Mouse (Mus musculus): ENCODE results near the gene Axl. TPM values are rescaled to one million over a fixed set of nuclear protein-coding genes. Genes with fewer than 3 reads are reported as not detected.
"Not testable (repeated sequence)": the region's sequence is repeated elsewhere in the genome, so short reads cannot be mapped to it uniquely, and the experiment has no call there.

The Axl gene
- total and polyA plus RNA-seq, 2 experiments from 2014 or later = 16.1 to 17.7 TPM

GRCm38 (mm10) chr7:25734991-25735390, 53.5 kb downstream of the Axl start:
- no peak for TF ChIP-seq CTCF (IDR thresholded peaks at IDR 0.05; ENCODE audit: low read depth)
- Histone ChIP-seq H3K9ac (no peak overlapping the region), H3K36me3 (ENCODE audit: insufficient read depth) (peaks cover 87% of the 10 kb centered on the region), H3K27me3 (ENCODE audit: insufficient read depth, low read length) (no peaks in the 10 kb centered on the region), H3K9me3 (ENCODE audit: low read length) (no peaks in the 10 kb centered on the region), H3K27ac (ENCODE audit: low read depth, low read length) (no peak overlapping the region), H3K4me3 (ENCODE audit: low read depth, low read length) (no peak overlapping the region), H3K4me2 (ENCODE audit: low read depth) (no peak overlapping the region), H3K4me1 (ENCODE audit: insufficient read depth) (no peaks in the 10 kb centered on the region)
- DNase-seq (no peak), ATAC-seq (no peak)
- WGBS = 72% methylated on average over 4 of the region's 4 CpGs

DNA sequence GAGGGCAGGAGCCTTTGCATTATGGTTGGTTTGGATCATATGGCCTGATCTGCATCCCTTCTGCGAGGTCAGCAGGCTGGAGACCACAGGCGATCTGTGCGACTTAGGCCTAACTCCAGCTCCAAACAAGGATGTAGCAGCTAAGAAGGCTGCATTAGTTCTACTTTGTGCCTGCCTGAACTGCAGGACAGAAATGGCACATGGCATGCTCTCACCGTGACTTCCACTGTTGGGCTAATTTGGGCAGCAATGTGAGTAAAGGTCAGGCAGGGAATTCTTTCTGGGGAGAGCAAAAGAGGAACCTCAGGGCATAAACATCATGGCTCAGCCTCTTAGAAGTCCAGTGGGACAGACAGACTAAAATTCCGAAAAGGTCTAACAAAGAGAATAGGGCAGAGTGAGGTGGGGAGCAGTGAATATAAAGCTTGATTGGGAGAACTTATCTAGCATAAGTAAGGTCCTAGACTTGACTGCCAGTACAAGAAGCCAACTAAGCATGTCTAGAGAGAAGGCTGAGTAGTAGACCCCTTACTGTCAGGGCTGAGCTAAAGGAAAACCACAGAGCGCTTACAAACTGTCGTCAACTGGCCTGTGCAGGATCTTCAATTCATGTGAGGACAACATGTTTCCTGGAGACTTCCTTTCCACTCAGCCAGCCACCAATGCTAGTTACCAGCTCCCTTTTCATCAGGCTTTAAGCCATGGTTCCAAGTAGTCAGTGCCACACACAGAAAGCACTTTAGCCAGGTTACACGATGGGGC, 57.0 kb downstream of the Axl start:
- no peaks in the 10 kb centered on the region for H3K27me3 ChIP-seq (ENCODE audit: insufficient read depth, low read length)

GRCm38 (mm10) chr7:25729862-25730261, 58.6 kb downstream of the Axl start:
- no peak for ATAC-seq
- DNase-seq = no peak
- H3K4me1 ChIP-seq (ENCODE audit: insufficient read depth) = no peaks in the 10 kb centered on the region

More for the DNA sequence above, 57.0 kb downstream of the Axl start:
- Histone ChIP-seq H3K4me3 (ENCODE audit: low read depth, low read length) (no peak overlapping the region), H3K27ac (ENCODE audit: low read depth, low read length) (no peak overlapping the region), H3K9me3 (ENCODE audit: low read length) (no peaks in the 10 kb centered on the region), H3K4me1 (ENCODE audit: insufficient read depth) (no peaks in the 10 kb centered on the region), H3K4me2 (ENCODE audit: low read depth) (no peak overlapping the region), H3K36me3 (ENCODE audit: insufficient read depth) (peaks cover 88% of the 10 kb centered on the region), H3K9ac (no peak overlapping the region)
- no peak for TF ChIP-seq CTCF (IDR thresholded peaks at IDR 0.05; ENCODE audit: low read depth)
- DNase-seq (no peak), ATAC-seq (no peak)
- WGBS = 89% methylated on average over 8 of the region's 8 CpGs

DNA sequence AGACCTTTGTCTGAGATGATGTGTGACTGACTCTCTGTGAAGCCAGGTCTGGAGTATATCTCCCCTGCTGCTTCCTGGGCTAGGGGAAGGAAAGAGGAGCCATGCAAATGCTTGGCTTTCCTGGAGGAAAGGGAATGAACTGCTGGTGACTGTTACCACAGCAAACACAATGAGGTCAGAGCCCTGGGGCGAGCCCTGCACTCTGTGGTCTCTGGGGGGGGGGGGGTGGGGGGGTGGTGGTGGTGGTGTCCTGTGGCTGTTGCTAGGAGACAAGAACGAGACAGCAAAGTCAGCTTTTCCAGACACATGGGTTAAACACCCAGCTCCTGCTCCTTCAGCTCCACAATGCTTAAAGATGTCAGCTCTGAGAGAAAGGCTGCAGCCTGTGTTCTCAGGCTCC, 59.1 kb downstream of the Axl start:
- H3K27ac ChIP-seq (ENCODE audit: low read depth, low read length) = no peak overlapping the region
- no peaks in the 10 kb centered on the region for H3K9me3 ChIP-seq (ENCODE audit: low read length)
- DNase-seq (no peak), ATAC-seq (no peak)
- no peak overlapping the region for H3K4me2 ChIP-seq (ENCODE audit: low read depth)
- TF ChIP-seq CTCF (IDR thresholded peaks at IDR 0.05; ENCODE audit: low read depth) = no peak
- WGBS = 58% methylated on average over 2 of the region's 2 CpGs
- H3K4me1 ChIP-seq (ENCODE audit: insufficient read depth) = no peaks in the 10 kb centered on the region
- H3K36me3 ChIP-seq (ENCODE audit: insufficient read depth) = peaks cover 90% of the 10 kb centered on the region
- H3K27me3 ChIP-seq (ENCODE audit: insufficient read depth, low read length) = no peaks in the 10 kb centered on the region
- H3K9ac ChIP-seq = no peak overlapping the region
- no peak overlapping the region for H3K4me3 ChIP-seq (ENCODE audit: low read depth, low read length)

More at GRCm38 (mm10) chr7:25729862-25730261, 58.6 kb downstream of the Axl start:
- no peaks in the 10 kb centered on the region for H3K27me3 ChIP-seq (ENCODE audit: insufficient read depth, low read length)
- H3K9ac ChIP-seq = no peak overlapping the region
- H3K27ac ChIP-seq (ENCODE audit: low read depth, low read length) = no peak overlapping the region
- no peak for TF ChIP-seq CTCF (IDR thresholded peaks at IDR 0.05; ENCODE audit: low read depth)
- no peak overlapping the region for H3K4me2 ChIP-seq (ENCODE audit: low read depth)
- 94% methylated on average over 2 of the region's 2 CpGs for WGBS
- no peak overlapping the region for H3K4me3 ChIP-seq (ENCODE audit: low read depth, low read length)
- peaks cover 90% of the 10 kb centered on the region for H3K36me3 ChIP-seq (ENCODE audit: insufficient read depth)
- no peaks in the 10 kb centered on the region for H3K9me3 ChIP-seq (ENCODE audit: low read length)

GRCm38 (mm10) chr7:25727800-25728199, 60.7 kb downstream of the Axl start:
- 93% methylated on average over 5 of the region's 5 CpGs for WGBS
- DNase-seq = no peak

DNA sequence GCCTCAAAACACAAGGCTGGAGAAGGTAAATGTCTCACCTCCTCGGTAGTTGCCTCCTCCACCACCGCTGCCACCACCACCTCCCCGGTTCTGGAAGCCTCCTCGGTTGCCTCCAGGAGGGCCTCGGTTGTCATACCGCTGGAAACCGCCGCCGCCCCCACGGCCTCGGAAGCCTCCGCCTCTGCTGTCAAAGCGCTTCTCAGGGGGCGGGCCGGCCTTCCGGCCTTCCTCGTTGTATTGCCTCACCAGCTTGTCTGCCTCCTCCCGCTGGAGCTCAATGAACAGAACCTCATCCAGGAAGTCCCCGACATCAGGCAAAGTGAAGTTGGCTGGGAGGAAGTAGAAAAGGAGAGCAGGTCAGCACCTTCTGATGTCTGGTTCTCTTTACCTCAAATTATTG, 62.6 kb downstream of the Axl start:
- Histone ChIP-seq H3K9me3 (ENCODE audit: low read length) (no peaks in the 10 kb centered on the region), H3K4me2 (ENCODE audit: low read depth) (no peak overlapping the region), H3K4me1 (ENCODE audit: insufficient read depth) (no peaks in the 10 kb centered on the region), H3K9ac (no peak overlapping the region), H3K36me3 (ENCODE audit: insufficient read depth) (peaks cover 91% of the 10 kb centered on the region), H3K27ac (ENCODE audit: low read depth, low read length) (no peak overlapping the region), H3K27me3 (ENCODE audit: insufficient read depth, low read length) (no peaks in the 10 kb centered on the region), H3K4me3 (ENCODE audit: low read depth, low read length) (no peak overlapping the region)
- 83% methylated on average over 19 of the region's 19 CpGs for WGBS
- ATAC-seq (no peak), DNase-seq (no peak)
- no peak for TF ChIP-seq CTCF (IDR thresholded peaks at IDR 0.05; ENCODE audit: low read depth)

More at GRCm38 (mm10) chr7:25727800-25728199, 60.7 kb downstream of the Axl start:
- Histone ChIP-seq H3K9ac (no peak overlapping the region), H3K27me3 (ENCODE audit: insufficient read depth, low read length) (no peaks in the 10 kb centered on the region), H3K9me3 (ENCODE audit: low read length) (no peaks in the 10 kb centered on the region), H3K27ac (ENCODE audit: low read depth, low read length) (no peak overlapping the region), H3K4me1 (ENCODE audit: insufficient read depth) (no peaks in the 10 kb centered on the region), H3K4me2 (ENCODE audit: low read depth) (no peak overlapping the region), H3K4me3 (ENCODE audit: low read depth, low read length) (no peak overlapping the region), H3K36me3 (ENCODE audit: insufficient read depth) (peaks cover 92% of the 10 kb centered on the region)
- TF ChIP-seq CTCF (IDR thresholded peaks at IDR 0.05; ENCODE audit: low read depth) = no peak
- ATAC-seq = no peak

DNA sequence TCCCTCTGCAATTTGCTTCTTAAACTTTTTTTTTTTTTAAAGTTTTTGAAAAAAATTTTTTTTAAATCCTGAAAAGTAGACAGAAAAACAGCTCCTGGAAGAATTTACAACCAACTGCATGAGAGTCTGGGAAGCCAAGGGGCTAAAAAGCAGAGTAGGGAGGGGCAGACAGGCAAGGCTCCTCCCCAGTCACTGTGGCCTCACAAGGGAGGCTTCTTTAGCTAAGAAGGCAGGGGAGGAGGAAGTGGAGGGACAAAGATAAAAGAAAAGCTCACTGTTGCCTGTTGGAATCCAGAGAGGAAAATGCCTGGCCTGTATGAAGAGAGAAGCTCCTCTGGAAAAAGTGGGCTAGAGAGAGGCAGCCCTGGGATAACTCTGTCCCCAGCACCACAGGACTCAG, 66.7 kb downstream of the Axl start:
- not testable (repeated sequence) for H3K27me3 ChIP-seq (ENCODE audit: insufficient read depth, low read length); H3K9me3 ChIP-seq (ENCODE audit: low read length); H3K27ac ChIP-seq (ENCODE audit: low read depth, low read length); H3K9ac ChIP-seq; H3K4me2 ChIP-seq (ENCODE audit: low read depth); ATAC-seq; DNase-seq; H3K4me1 ChIP-seq (ENCODE audit: insufficient read depth); H3K4me3 ChIP-seq (ENCODE audit: low read depth, low read length)
- peaks cover 64% of the 10 kb centered on the region for H3K36me3 ChIP-seq (ENCODE audit: insufficient read depth)

All from forebrain, postnatal 0 days (tissue).